Mouse (Mus musculus) left cerebral cortex, adult 2 months (tissue): Measurements from ENCODE around the gene Rassf2. TPM values are rescaled to one million over a fixed set of nuclear protein-coding genes. Genes with fewer than 3 reads are reported as not detected.

Experiments used
- DNase-seq, 2 experiments: peaks; one replicate each; pipeline ENCODE4 v3.0.0; 2021 to 2022; ENCODE audit warnings: low spot score in 2 of 2, mixed read lengths in 1 of 2; ENCODE audit errors: extremely low spot score in 1 of 2
- H3K27ac ChIP-seq: fragments of 200-600 bp; 2 replicates; pipeline ENCODE4 v1.8.1; 2022
- H3K4me3 ChIP-seq: fragments of 200-600 bp; 2 replicates; pipeline ENCODE4 v1.8.1; 2022
- CTCF ChIP-seq: fragments of 200-600 bp; IDR thresholded peaks from 2 replicates; pipeline ENCODE4 v1.8.1; 2022; ENCODE audit warnings: antibody characterized with exemption, mild to moderate bottlenecking, moderate library complexity
- intact Hi-C: fragments of 180-260 bp; cut with DNase I; formaldehyde crosslinking; loops from one replicate; pipeline ENCODE4 v1.15.1; 2025
- long read RNA-seq, 2 experiments: library from polyadenylated mRNA; stranded (forward); transcript quantifications; one replicate each; pipeline ENCODE4 v2.0.0; 2021; ENCODE audit warnings: borderline mapping rate in 2 of 2
- total RNA-seq, 2 experiments: library from RNA; stranded (reverse); gene quantifications; 2 replicates each; pipeline ENCODE4 v1.2.3; 2021

The Rassf2 gene
- total RNA-seq = 10 to 100 TPM; 39.2 to 41.2 TPM
- long read RNA-seq, experiment 1, full-length matches to known transcripts = 31 of 66 reads
- long read RNA-seq, experiment 1, partial matches to known transcripts = 2 of 66 reads
- long read RNA-seq, experiment 1, other reads (novel, unspliced or antisense) = 33 of 66 reads
- long read RNA-seq, experiment 2, full-length matches to known transcripts = 22 of 56 reads
- long read RNA-seq, experiment 2, partial matches to known transcripts = 8 of 56 reads
- long read RNA-seq, experiment 2, other reads (novel, unspliced or antisense) = 26 of 56 reads

GRCm38 (mm10) chr2:132029646-132030417, at the start of gene Rassf2:
Gene Rassf2, minus strand, starts transcription at chr2:132030258.
- peak within 1 kb of the TSS; percentile 91 for H3K27ac ChIP-seq
- intact Hi-C loops = no loop called here
- H3K4me3 ChIP-seq = peak within 1 kb of the TSS; percentile 63
- peak; percentile 71 to 86 for DNase-seq
- no peak; the same call in 1 of the 2 replicates for TF ChIP-seq CTCF

- intact Hi-C loops = no loop called here
- Histone ChIP-seq H3K27ac (no peak overlapping the region), H3K4me3 (no peak overlapping the region)
- no peak for DNase-seq
- no peak for TF ChIP-seq CTCF
Measured at GRCm38 (mm10) chr2:132079139-132079538, 49.1 kb upstream of the Rassf2 start.

- no peak for DNase-seq
- H3K27ac ChIP-seq = no peak overlapping the region
- intact Hi-C loops = no loop called here
- TF ChIP-seq CTCF = no peak
- no peak overlapping the region for H3K4me3 ChIP-seq
Measured at GRCm38 (mm10) chr2:132073052-132073451, 43.0 kb upstream of the Rassf2 start.

- DNase-seq = no peak
- intact Hi-C loops = no loop called here
- TF ChIP-seq CTCF = no peak
- Histone ChIP-seq H3K4me3 (no peak overlapping the region), H3K27ac (no peak overlapping the region)
Measured at GRCm38 (mm10) chr2:132069985-132070735, 40.1 kb upstream of the Rassf2 start.

- no peak for DNase-seq
- H3K27ac ChIP-seq = peak overlapping the region; percentile 24; the same call in 1 of the 2 replicates
- no peak overlapping the region for H3K4me3 ChIP-seq
- TF ChIP-seq CTCF = no peak; the same call in 1 of the 2 replicates
- intact Hi-C loops = no loop called here
Measured at GRCm38 (mm10) chr2:132064185-132064831, 34.2 kb upstream of the Rassf2 start.

GRCm38 (mm10) chr2:132063776-132064175, 33.7 kb upstream of the Rassf2 start:
- DNase-seq = no peak
- peak overlapping the region; percentile 24; the same call in 1 of the 2 replicates for H3K27ac ChIP-seq
- no peak for TF ChIP-seq CTCF
- no peak overlapping the region for H3K4me3 ChIP-seq
- intact Hi-C loops = no loop called here

GRCm38 (mm10) chr2:132061884-132062283, 31.8 kb upstream of the Rassf2 start:
- Histone ChIP-seq H3K27ac (no peak overlapping the region), H3K4me3 (no peak overlapping the region)
- intact Hi-C loops = no loop called here
- no peak for DNase-seq
- no peak for TF ChIP-seq CTCF

- Histone ChIP-seq H3K4me3 (no peak overlapping the region), H3K27ac (no peak overlapping the region)
- intact Hi-C loops = loop anchor here (1.0 to 10.0 kb wide), 2 partner anchors 78 to 235 kb away; no protein-coding TSS in a partner anchor
- TF ChIP-seq CTCF = peak; percentile 57
- no peak for DNase-seq
Measured at GRCm38 (mm10) chr2:132059919-132060318, 29.9 kb upstream of the Rassf2 start.

- no peak for TF ChIP-seq CTCF
- no peak overlapping the region for H3K4me3 ChIP-seq
- no peak overlapping the region; the same call in 1 of the 2 replicates for H3K27ac ChIP-seq
- intact Hi-C loops = loop anchor here (10.0 kb wide), 1 partner anchor 231 kb away; no protein-coding TSS in a partner anchor
- no peak for DNase-seq
Measured at GRCm38 (mm10) chr2:132055349-132055753, 25.3 kb upstream of the Rassf2 start.

- TF ChIP-seq CTCF = no peak
- H3K4me3 ChIP-seq = no peak overlapping the region
- no peak overlapping the region for H3K27ac ChIP-seq
- intact Hi-C loops = loop anchor here (10.0 kb wide), 1 partner anchor 229 kb away; no protein-coding TSS in a partner anchor
- no peak for DNase-seq
Measured at GRCm38 (mm10) chr2:132053824-132054223, 23.8 kb upstream of the Rassf2 start.

- DNase-seq = no peak
- no peak overlapping the region for H3K27ac ChIP-seq
- intact Hi-C loops = loop anchor here (10.0 kb wide), 1 partner anchor 227 kb away; no protein-coding TSS in a partner anchor
- no peak for TF ChIP-seq CTCF
- H3K4me3 ChIP-seq = no peak overlapping the region
Measured at GRCm38 (mm10) chr2:132051798-132052197, 21.7 kb upstream of the Rassf2 start.
